Mouse (Mus musculus): ENCODE results near the gene Arhgef10l. TPM values are rescaled to one million over a fixed set of nuclear protein-coding genes. Genes with fewer than 3 reads are reported as not detected.
A peak's percentile ranks its signal among the peaks of the same experiment; 100 is the strongest.

Arhgef10l gene
- polyA plus RNA-seq, 1 experiment from 2014 or later: 6.3 TPM

DNA sequence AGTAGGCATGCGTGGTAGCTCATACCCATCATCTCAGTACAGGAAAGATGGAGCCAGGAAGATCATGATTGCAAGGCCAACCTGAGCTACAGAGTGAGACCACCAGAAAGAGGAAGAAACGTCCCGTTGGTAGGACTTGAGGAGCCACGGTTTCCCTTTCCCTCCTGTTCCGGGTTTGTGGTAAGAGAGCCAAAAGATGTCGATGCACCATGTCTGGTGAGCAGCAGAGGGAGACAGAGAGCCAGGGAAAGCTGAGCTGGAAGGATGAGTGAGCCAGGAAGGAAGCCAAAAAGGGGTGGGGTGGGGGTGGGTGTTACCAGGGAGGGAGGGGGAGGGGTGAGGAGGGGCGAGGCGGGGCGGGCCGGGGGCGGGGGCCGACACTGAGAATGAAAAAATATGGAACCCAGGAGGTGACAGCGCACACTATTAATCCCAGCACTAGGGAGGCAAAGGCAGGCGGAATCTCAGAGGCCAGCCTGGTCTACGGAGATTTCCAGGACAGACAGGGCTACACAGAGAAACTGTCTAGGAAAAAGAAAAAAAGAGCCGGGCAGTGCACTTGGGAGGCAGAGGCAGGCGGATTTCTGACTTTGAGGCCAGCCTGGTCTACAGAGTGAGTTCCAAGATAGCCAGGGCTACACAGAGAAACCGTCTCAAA is 14.0 kb upstream of the Arhgef10l start:
- Histone ChIP-seq H3K36me3 (replicated peaks; ENCODE audit: insufficient read depth, low read length) (no peaks in the 10 kb centered on the region), H3K9me3 (ENCODE audit: low read length) (no peaks in the 10 kb centered on the region), H3K9ac (replicated peaks) (no peak overlapping the region), H3K4me3 (ENCODE audit: low read depth, low read length) (no peak overlapping the region), H3K27ac (ENCODE audit: low read depth) (no peak overlapping the region), H3K4me2 (ENCODE audit: low read depth, low read length) (peak overlapping the region; percentile 41), H3K4me1 (ENCODE audit: insufficient read depth) (peaks cover 25% of the 10 kb centered on the region), H3K27me3 (ENCODE audit: insufficient read depth, low read length) (no peaks in the 10 kb centered on the region)
- DNase-seq (peak; percentile 85), ATAC-seq (peak; percentile 21; the same call in 1 of the 2 replicates)
- WGBS (ENCODE audit: insufficient replicate concordance): 17% methylated on average over 16 of the region's 18 CpGs
- TF ChIP-seq EP300 (IDR thresholded peaks at IDR 0.05; ENCODE audit: low read depth) (no peak), CTCF (IDR thresholded peaks at IDR 0.05; ENCODE audit: low read depth) (peak; percentile 90)

DNA sequence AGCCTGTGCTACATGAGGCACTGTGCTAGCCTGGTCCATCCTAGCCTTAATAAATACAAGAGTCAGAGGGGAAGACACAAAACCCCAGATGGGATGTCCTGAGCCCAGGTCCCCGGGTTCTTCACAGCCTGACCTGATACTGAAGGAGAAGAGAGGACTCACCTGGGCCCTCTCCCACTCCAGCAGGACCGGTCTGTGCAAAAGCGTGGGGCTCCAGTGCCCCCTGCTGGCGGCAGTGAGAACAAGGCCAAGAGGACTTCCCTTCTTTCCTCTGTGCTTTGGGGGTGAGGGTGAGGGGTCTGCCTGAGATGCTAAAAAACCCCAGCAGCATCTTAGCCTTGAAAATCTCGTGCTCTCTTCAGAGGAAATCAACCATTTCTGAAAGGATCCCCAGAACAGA is 13.2 kb upstream of the Arhgef10l start:
- Histone ChIP-seq H3K27ac (ENCODE audit: low read depth) (no peak overlapping the region), H3K9ac (replicated peaks) (no peak overlapping the region), H3K36me3 (replicated peaks; ENCODE audit: insufficient read depth, low read length) (no peaks in the 10 kb centered on the region), H3K27me3 (ENCODE audit: insufficient read depth, low read length) (no peaks in the 10 kb centered on the region), H3K4me1 (ENCODE audit: insufficient read depth) (peaks cover 17% of the 10 kb centered on the region), H3K4me3 (ENCODE audit: low read depth, low read length) (no peak overlapping the region), H3K9me3 (ENCODE audit: low read length) (no peaks in the 10 kb centered on the region), H3K4me2 (ENCODE audit: low read depth, low read length) (no peak overlapping the region)
- WGBS (ENCODE audit: insufficient replicate concordance): 11% methylated on average over 5 of the region's 5 CpGs
- ATAC-seq: no peak
- TF ChIP-seq CTCF (IDR thresholded peaks at IDR 0.05; ENCODE audit: low read depth) (peak; percentile 82), EP300 (IDR thresholded peaks at IDR 0.05; ENCODE audit: low read depth) (no peak)
- peak; percentile 74 for DNase-seq

DNA sequence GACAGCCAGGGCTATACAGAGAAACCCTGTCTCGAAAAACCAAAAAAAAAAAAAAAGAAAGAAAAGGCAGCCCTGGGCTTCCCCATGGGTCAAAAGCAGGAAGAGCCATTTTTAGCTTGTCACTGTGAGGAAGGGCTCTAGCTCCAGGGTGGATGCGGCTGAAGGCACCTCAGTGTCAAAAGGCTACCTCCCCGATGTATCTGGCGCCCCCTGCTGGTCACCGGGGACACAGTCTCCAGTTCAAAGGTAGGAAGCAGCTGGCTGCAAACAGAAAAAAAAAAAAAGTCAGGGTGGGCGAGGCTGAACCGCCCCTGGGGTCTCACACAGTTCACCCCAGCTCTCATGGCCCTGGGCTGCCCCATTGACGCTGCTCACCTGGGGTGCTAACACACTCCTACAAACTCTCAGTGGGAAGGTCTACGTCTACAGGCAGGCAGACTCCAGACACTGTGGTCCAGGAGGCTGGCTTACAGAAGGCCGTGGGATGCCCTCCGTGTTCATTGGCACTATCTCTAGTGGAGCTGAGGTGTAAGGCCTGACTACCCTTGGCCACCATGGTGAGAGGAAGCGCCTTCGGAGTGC is 8.6 kb upstream of the Arhgef10l start:
- Histone ChIP-seq H3K4me2 (ENCODE audit: low read depth, low read length) (no peak overlapping the region), H3K9me3 (ENCODE audit: low read length) (no peaks in the 10 kb centered on the region), H3K4me3 (ENCODE audit: low read depth, low read length) (no peak overlapping the region), H3K9ac (replicated peaks) (no peak overlapping the region), H3K36me3 (replicated peaks; ENCODE audit: insufficient read depth, low read length) (no peaks in the 10 kb centered on the region), H3K27ac (ENCODE audit: low read depth) (no peak overlapping the region), H3K4me1 (ENCODE audit: insufficient read depth) (peaks cover under 1% of the 10 kb centered on the region; the same call in 1 of the 2 replicates), H3K27me3 (ENCODE audit: insufficient read depth, low read length) (no peaks in the 10 kb centered on the region)
- TF ChIP-seq EP300 (IDR thresholded peaks at IDR 0.05; ENCODE audit: low read depth) (no peak), CTCF (IDR thresholded peaks at IDR 0.05; ENCODE audit: low read depth) (peak; percentile 93)
- DNase-seq (peak; percentile 91), ATAC-seq (peak; percentile 66)
- WGBS (ENCODE audit: insufficient replicate concordance): 35% methylated on average over 12 of the region's 13 CpGs

DNA sequence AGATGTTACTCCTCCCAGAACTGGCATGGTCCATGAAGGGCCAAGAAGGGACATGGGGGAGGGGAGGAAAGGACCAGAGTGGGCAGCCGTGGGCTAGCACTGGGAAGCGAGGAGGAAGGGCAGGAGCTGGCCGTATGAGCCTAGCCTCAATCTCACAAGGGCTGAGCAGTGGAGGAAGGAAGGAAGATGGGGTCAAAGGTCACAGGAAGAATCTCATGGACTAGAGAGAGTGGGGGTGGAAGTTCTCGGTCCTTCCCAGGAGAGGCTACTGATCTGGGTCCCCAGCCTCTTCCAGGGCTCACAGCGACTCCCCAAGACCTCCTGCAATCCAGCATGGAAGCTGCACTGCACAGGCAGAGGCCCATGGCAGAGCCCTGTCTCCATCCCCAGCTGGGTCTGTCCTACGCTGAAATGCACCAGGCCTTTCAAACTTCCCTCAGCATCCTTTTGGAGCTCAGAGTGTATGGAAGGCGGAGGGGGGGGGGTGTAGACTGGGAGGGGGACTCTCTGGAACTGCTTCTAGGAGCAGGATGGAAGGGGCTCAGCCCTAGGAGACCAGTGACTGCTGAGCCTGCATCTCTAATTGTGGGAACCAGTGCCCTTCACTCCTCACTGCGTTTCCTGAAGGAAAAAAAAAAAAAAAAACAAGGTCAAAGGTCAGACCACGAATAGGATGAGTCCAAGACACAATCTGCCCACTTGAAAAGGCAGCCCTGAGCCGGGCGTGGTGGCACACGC is 7.9 kb upstream of the Arhgef10l start:
- no peaks in the 10 kb centered on the region for H3K27me3 ChIP-seq (ENCODE audit: insufficient read depth, low read length)
- no peaks in the 10 kb centered on the region for H3K4me1 ChIP-seq (ENCODE audit: insufficient read depth)
- no peaks in the 10 kb centered on the region for H3K36me3 ChIP-seq (replicated peaks; ENCODE audit: insufficient read depth, low read length)
- H3K4me2 ChIP-seq (ENCODE audit: low read depth, low read length): no peak overlapping the region
- DNase-seq: no peak
- H3K9ac ChIP-seq (replicated peaks): no peak overlapping the region
- TF ChIP-seq EP300 (IDR thresholded peaks at IDR 0.05; ENCODE audit: low read depth) (no peak), CTCF (IDR thresholded peaks at IDR 0.05; ENCODE audit: low read depth) (no peak)
- no peaks in the 10 kb centered on the region for H3K9me3 ChIP-seq (ENCODE audit: low read length)
- no peak overlapping the region for H3K27ac ChIP-seq (ENCODE audit: low read depth)
- ATAC-seq: peak; percentile 35; the same call in 1 of the 2 replicates
- WGBS (ENCODE audit: insufficient replicate concordance): 54% methylated on average over 12 of the region's 12 CpGs
- H3K4me3 ChIP-seq (ENCODE audit: low read depth, low read length): no peak overlapping the region

DNA sequence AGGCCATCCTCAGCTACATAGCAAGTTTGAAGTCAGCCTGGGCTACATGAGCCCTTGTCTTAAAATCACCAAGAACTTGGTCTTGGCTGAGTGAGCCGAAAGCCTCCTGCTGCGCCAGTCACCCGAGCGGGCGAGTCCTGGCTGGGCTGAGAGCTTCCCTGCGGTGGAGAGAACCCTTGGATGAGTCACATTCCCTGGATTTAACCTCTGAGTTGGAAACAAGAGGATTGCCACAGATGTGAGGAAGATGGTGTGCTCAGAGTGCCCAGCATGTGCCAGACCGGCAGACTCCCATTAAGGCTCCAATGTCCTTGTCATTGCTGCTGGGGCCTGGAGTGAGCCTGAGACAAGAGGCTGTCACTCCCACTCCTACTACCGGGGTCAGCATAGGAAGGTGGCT is 2.0 kb upstream of the Arhgef10l start:
- H3K27me3 ChIP-seq (ENCODE audit: insufficient read depth, low read length): no peaks in the 10 kb centered on the region
- H3K4me3 ChIP-seq (ENCODE audit: low read depth, low read length): no peak overlapping the region
- H3K9ac ChIP-seq (replicated peaks): no peak overlapping the region
- no peaks in the 10 kb centered on the region for H3K36me3 ChIP-seq (replicated peaks; ENCODE audit: insufficient read depth, low read length)
- no peak overlapping the region for H3K27ac ChIP-seq (ENCODE audit: low read depth)
- peaks cover 3% of the 10 kb centered on the region; the same call in 1 of the 2 replicates for H3K4me1 ChIP-seq (ENCODE audit: insufficient read depth)
- DNase-seq: no peak
- TF ChIP-seq EP300 (IDR thresholded peaks at IDR 0.05; ENCODE audit: low read depth) (no peak), CTCF (IDR thresholded peaks at IDR 0.05; ENCODE audit: low read depth) (no peak)
- H3K9me3 ChIP-seq (ENCODE audit: low read length): no peaks in the 10 kb centered on the region
- no peak overlapping the region for H3K4me2 ChIP-seq (ENCODE audit: low read depth, low read length)
- no peak for ATAC-seq
- 87% methylated on average over 8 of the region's 8 CpGs for WGBS (ENCODE audit: insufficient replicate concordance)

DNA sequence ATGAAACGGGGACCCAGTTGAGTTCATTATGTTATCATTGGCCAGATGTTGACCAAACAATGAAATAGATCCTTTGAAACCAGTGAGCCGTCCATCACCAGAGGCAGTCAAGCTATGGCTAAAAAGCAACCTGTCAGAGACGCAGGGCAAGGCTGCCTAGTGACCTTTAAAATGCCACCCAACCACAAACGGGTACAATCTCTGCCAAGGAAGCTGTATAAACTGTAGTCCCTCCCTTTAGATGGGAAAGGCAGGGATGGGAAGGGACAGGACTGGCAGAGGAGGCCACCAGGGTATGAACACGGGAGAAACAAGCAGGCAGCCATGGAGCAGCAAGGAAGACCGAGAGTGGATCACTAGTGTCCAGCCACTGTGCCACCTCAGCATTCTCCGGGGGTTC is 759 bp downstream of the Arhgef10l start:
- Histone ChIP-seq H3K9me3 (ENCODE audit: low read length) (no peaks in the 10 kb centered on the region), H3K27ac (ENCODE audit: low read depth) (no peak overlapping the region), H3K36me3 (replicated peaks; ENCODE audit: insufficient read depth, low read length) (no peaks in the 10 kb centered on the region), H3K4me1 (ENCODE audit: insufficient read depth) (peaks cover 7% of the 10 kb centered on the region; the same call in 1 of the 2 replicates), H3K4me3 (ENCODE audit: low read depth, low read length) (no peak overlapping the region), H3K9ac (replicated peaks) (no peak overlapping the region), H3K4me2 (ENCODE audit: low read depth, low read length) (no peak overlapping the region), H3K27me3 (ENCODE audit: insufficient read depth, low read length) (no peaks in the 10 kb centered on the region)
- DNase-seq: no peak
- TF ChIP-seq EP300 (IDR thresholded peaks at IDR 0.05; ENCODE audit: low read depth) (no peak), CTCF (IDR thresholded peaks at IDR 0.05; ENCODE audit: low read depth) (no peak)
- ATAC-seq: no peak
- 70% methylated on average over 7 of the region's 7 CpGs for WGBS (ENCODE audit: insufficient replicate concordance)

All from liver, postnatal 0 days (tissue).